In the genomic region with DNA sequence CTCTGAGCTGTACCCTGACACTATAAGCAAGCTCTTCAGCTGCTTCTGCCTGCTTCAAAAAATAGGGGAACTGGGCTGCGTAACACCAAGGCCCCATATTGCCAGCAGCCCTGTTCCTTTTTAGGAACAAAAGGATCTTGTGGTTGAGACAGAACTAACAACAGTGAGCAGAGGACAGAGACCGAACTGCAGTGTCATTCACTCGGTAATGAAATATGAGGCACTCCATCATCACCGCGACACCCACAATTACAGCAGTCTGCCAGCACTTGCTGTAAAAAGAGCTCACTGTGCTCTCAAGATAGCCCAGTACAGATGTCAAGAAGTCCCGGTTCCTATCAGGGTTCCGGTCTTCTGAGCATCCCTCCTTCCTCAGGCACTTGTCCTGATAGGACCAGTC, we compare ENCODE assay signal across 15 mouse cellular contexts. TPM values are rescaled to one million over a fixed set of nuclear protein-coding genes. Genes with fewer than 3 reads are reported as not detected.
DNase-seq lines count a peak whose midpoint lies in the region; ATAC-seq lines count a peak whose summit lies in the region.
"Had no signal": no experiment of that assay in that cellular context is flagged by ENCODE, and none has a peak within 500 bp of the region (broad histone marks: within the 10 kb centered on the region; RNA-seq: fewer than 3 reads in every experiment).

No protein-coding gene starts in this region.

- H3K4me2 ChIP-seq in liver, embryonic 15.5 days = peak overlapping the region; percentile 23
- H3K4me2 ChIP-seq in heart, embryonic 11.5 days = no peak overlapping the region
- H3K4me2 ChIP-seq: heart, embryonic 15.5 days; limb, embryonic 13.5 days; midbrain, embryonic 13.5 days had no signal

- WGBS in liver, embryonic 15.5 days (ENCODE audit: insufficient replicate concordance) = 21% methylated on average over 7 of the region's 7 CpGs
- 64% methylated on average over 7 of the region's 7 CpGs for WGBS in heart, embryonic 11.5 days (ENCODE audit: insufficient replicate concordance)

- peak overlapping the region; percentile 58 for H3K27ac ChIP-seq in liver, embryonic 15.5 days (replicated peaks)
- no peak overlapping the region for H3K27ac ChIP-seq in heart, embryonic 11.5 days (ENCODE audit: low read depth, low read length)
- H3K27ac ChIP-seq: embryonic facial prominence, embryonic 10.5 days; heart, embryonic 15.5 days; hindbrain, postnatal 0 days; limb, embryonic 13.5 days; midbrain, embryonic 13.5 days had no signal

- H3K9ac ChIP-seq in liver, embryonic 15.5 days = no peak overlapping the region
- H3K9ac ChIP-seq in heart, embryonic 11.5 days (ENCODE audit: low read depth, low read length) = no peak overlapping the region
- H3K9ac ChIP-seq: heart, embryonic 15.5 days; limb, embryonic 13.5 days; midbrain, embryonic 13.5 days had no signal

- peaks cover 49% of the 10 kb centered on the region for H3K4me1 ChIP-seq in liver, embryonic 15.5 days (replicated peaks)
- H3K4me1 ChIP-seq in heart, embryonic 11.5 days (ENCODE audit: control insufficient read depth, insufficient read depth, low read length) = no peaks in the 10 kb centered on the region
- H3K4me1 ChIP-seq: embryonic facial prominence, embryonic 10.5 days; limb, embryonic 13.5 days; midbrain, embryonic 13.5 days had no signal

- no peaks in the 10 kb centered on the region for H3K27me3 ChIP-seq in liver, embryonic 15.5 days
- H3K27me3 ChIP-seq in heart, embryonic 11.5 days (ENCODE audit: control insufficient read depth, insufficient read depth, low read length) = no peaks in the 10 kb centered on the region
- H3K27me3 ChIP-seq: heart, embryonic 15.5 days; limb, embryonic 13.5 days; midbrain, embryonic 13.5 days had no signal

- H3K36me3 ChIP-seq in liver, embryonic 15.5 days (replicated peaks) = no peaks in the 10 kb centered on the region
- no peaks in the 10 kb centered on the region for H3K36me3 ChIP-seq in heart, embryonic 11.5 days (ENCODE audit: control insufficient read depth, insufficient read depth, low read length)
- H3K36me3 ChIP-seq: embryonic facial prominence, embryonic 10.5 days; heart, embryonic 15.5 days; limb, embryonic 13.5 days; midbrain, embryonic 13.5 days had no signal

- no peaks in the 10 kb centered on the region for H3K9me3 ChIP-seq in liver, embryonic 15.5 days (replicated peaks)
- no peaks in the 10 kb centered on the region for H3K9me3 ChIP-seq in heart, embryonic 11.5 days (replicated peaks; ENCODE audit: control insufficient read depth, low read length)
- H3K9me3 ChIP-seq: embryonic facial prominence, embryonic 10.5 days; heart, embryonic 15.5 days; limb, embryonic 13.5 days; midbrain, embryonic 13.5 days had no signal

- H3K4me3 ChIP-seq in liver, embryonic 15.5 days (replicated peaks) = no peak overlapping the region
- H3K4me3 ChIP-seq in heart, embryonic 11.5 days (ENCODE audit: low read depth, low read length) = no peak overlapping the region
- H3K4me3 ChIP-seq: embryonic facial prominence, embryonic 10.5 days; heart, embryonic 15.5 days; limb, embryonic 13.5 days; midbrain, embryonic 13.5 days had no signal

- ATAC-seq in liver, embryonic 15.5 days (ENCODE audit: insufficient read depth) = no peak
- ATAC-seq in neutrophil, adult 5-6 weeks (ENCODE audit: extremely low read depth, insufficient number of reproducible peaks, low FRiP score, poor library complexity, severe bottlenecking) = peak; percentile 95
- ATAC-seq in heart, embryonic 11.5 days (replicated peaks; ENCODE audit: insufficient number of reproducible peaks, low FRiP score, low TSS enrichment) = no peak
- ATAC-seq: hindbrain, postnatal 0 days; midbrain, embryonic 13.5 days had no signal

- DNase-seq in lung, postnatal 25 days (ENCODE audit: low spot score) = peak; percentile 20
- no peak for DNase-seq in lung, postnatal 4 days
- DNase-seq in brain, adult 2 months (ENCODE audit: low read depth, low spot score) = peak; percentile 54
- no peak for DNase-seq in urinary bladder, postnatal 25 days (ENCODE audit: low spot score)
- DNase-seq: cerebellum, adult 2 months; kidney, adult 9 months; right cerebral cortex, postnatal 4 days had no signal

RNA-seq across cellular contexts. Expression of a gene that starts 18.1 kb away (rescaled TPM):
- 24.7 and 25.5 TPM in 2 replicates for polyA plus RNA-seq in liver, embryonic 15.5 days (2015; fragmentation: Nextera tagmentation; extraction: Ambion mirVana)
- total RNA-seq in neutrophil, adult 5-6 weeks (2017) = 47.5 and 59.8 TPM in 2 replicates
- polyA plus RNA-seq in heart, embryonic 11.5 days (2014; fragmentation: Nextera tagmentation; extraction: Ambion mirVana) = 91.9 and 105 TPM in 2 replicates

RNA-seq across cellular contexts. Expression of a gene that starts 26.0 kb away (rescaled TPM):
- 40.8 and 41.9 TPM in 2 replicates for polyA plus RNA-seq in liver, embryonic 15.5 days (2015; fragmentation: Nextera tagmentation; extraction: Ambion mirVana)
- 56.6 and 62.4 TPM in 2 replicates for total RNA-seq in neutrophil, adult 5-6 weeks (2017)
- polyA plus RNA-seq in heart, embryonic 11.5 days (2014; fragmentation: Nextera tagmentation; extraction: Ambion mirVana) = 64.6 and 68.3 TPM in 2 replicates

RNA-seq across cellular contexts. Expression of a gene that starts 29.2 kb away (rescaled TPM):
- 28.0 and 32.8 TPM in 2 replicates for polyA plus RNA-seq in liver, embryonic 15.5 days (2015; fragmentation: Nextera tagmentation; extraction: Ambion mirVana)
- total RNA-seq in neutrophil, adult 5-6 weeks (2017) = 27.7 and 31.8 TPM in 2 replicates
- 44.1 and 54.0 TPM in 2 replicates for polyA plus RNA-seq in heart, embryonic 11.5 days (2014; fragmentation: Nextera tagmentation; extraction: Ambion mirVana)

Comparison
In these comparisons a context has a peak if more than half of its experiments do, and no peak if none do; other contexts are left out.
1. DNase-seq: peak in lung, postnatal 25 days (single experiment) and brain, adult 2 months (single experiment); none in lung, postnatal 4 days (0 of 2) and urinary bladder, postnatal 25 days (single experiment).